Mouse (Mus musculus) brain, embryonic 14.5 days (tissue): ENCODE measurements around the gene Olfr129.

Source experiments
- CTCF ChIP-seq: fragments of 200-500 bp; IDR thresholded peaks from 2 replicates; pipeline ENCODE4 v1.5.1; 2012; ENCODE audit warnings: inconsistent platforms, mild to moderate bottlenecking, moderate library complexity, borderline replicate concordance; ENCODE audit not compliant: insufficient read depth, insufficient read length; ENCODE audit errors: extremely low read depth
- POLR2A ChIP-seq: fragments of 200-500 bp; IDR thresholded peaks from 2 replicates; pipeline ENCODE4 v1.6.1; 2012; ENCODE audit warnings: mild to moderate bottlenecking, inconsistent platforms, borderline replicate concordance; ENCODE audit not compliant: poor library complexity, insufficient read depth, insufficient read length, severe bottlenecking; ENCODE audit errors: extremely low read depth

DNA sequence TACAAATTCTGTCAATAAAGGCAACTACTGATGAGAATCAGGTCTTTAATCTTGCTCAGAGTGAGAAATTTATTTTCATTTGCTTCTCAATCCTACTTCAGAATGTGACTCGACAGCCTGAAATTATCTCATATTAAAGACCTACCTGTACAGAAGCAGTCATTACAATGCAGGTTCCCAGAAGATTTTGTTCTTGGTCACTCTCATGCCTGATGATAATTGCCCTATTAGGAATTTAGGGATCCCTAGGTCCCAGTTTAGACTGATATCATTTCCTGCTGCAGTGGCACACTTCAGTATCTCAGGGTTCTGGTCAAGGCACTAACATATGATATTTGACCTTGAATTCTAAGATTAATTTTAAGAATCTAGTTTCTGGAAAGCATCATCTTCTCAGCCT lies 3.7 kb upstream of the Olfr129 start, which contains the start of gene Olfr130:
- TF ChIP-seq CTCF (no peak), POLR2A (no peak)
